Mouse (Mus musculus) hindbrain, embryonic 11.5 days (tissue): Measurements from ENCODE around the gene Pdia3. TPM values are rescaled to one million over a fixed set of nuclear protein-coding genes. Genes with fewer than 3 reads are reported as not detected.
A peak's percentile ranks its signal among the peaks of the same experiment; 100 is the strongest.
"Not testable (repeated sequence)": the region's sequence is repeated elsewhere in the genome, so short reads cannot be mapped to it uniquely, and the experiment has no call there.

Source experiments
- ATAC-seq: fragments of 200-750 bp; cut with Nextera tagmentation; 2 replicates; pipeline ENCODE4 v1.8.0; 2017; ENCODE audit warnings: mild to moderate bottlenecking, moderate TSS enrichment, moderate library complexity; ENCODE audit not compliant: low FRiP score
- DNase-seq: peaks from one replicate; pipeline ENCODE4 v3.0.0-alpha.2; 2015; ENCODE audit warnings: low spot score
- H3K27ac ChIP-seq: fragments of 300-500 bp; sonication (generic); 2 replicates; pipeline ENCODE4 v1.5.1; 2014; ENCODE audit warnings: mild to moderate bottlenecking, low read depth, low read length
- H3K27me3 ChIP-seq: fragments of 300-500 bp; sonication (generic); 2 replicates; pipeline ENCODE4 v1.6.1; 2014; ENCODE audit warnings: mild to moderate bottlenecking, low read length, moderate library complexity, mixed read lengths; ENCODE audit not compliant: control insufficient read depth, insufficient read depth
- H3K36me3 ChIP-seq: fragments of 300-500 bp; sonication (generic); 2 replicates; pipeline ENCODE4 v1.6.1; 2014; ENCODE audit warnings: mild to moderate bottlenecking, low read length, moderate library complexity, mixed read lengths; ENCODE audit not compliant: control insufficient read depth, insufficient read depth
- H3K4me1 ChIP-seq: fragments of 300-500 bp; sonication (generic); replicated peaks from 2 replicates; pipeline ENCODE4 v1.6.1; 2014; ENCODE audit warnings: low read length, mixed read lengths; ENCODE audit not compliant: control insufficient read depth, insufficient read depth
- H3K4me2 ChIP-seq: fragments of 300-500 bp; sonication (generic); replicated peaks from 2 replicates; pipeline ENCODE4 v1.6.1; 2014; ENCODE audit warnings: mild to moderate bottlenecking, low read depth, low read length
- H3K4me3 ChIP-seq: fragments of 300-500 bp; sonication (generic); 2 replicates; pipeline ENCODE4 v1.5.1; 2014; ENCODE audit warnings: low read depth, low read length
- H3K9ac ChIP-seq: fragments of 300-500 bp; sonication (generic); 2 replicates; pipeline ENCODE4 v1.6.1; 2014; ENCODE audit warnings: low read depth, low read length
- H3K9me3 ChIP-seq: fragments of 300-500 bp; sonication (generic); 2 replicates; pipeline ENCODE4 v1.6.1; 2016; ENCODE audit warnings: low read length; ENCODE audit not compliant: control insufficient read depth
- WGBS: fragments of 180-500 bp; shearing (Covaris S2); extraction: QIAGEN DNeasy Blood & Tissue Kit; methylation state at CpG from one replicate; pipeline ENCODE4 v1.1.7; 2014; 5-methylcytosine and 5-hydroxymethylcytosine counted together
- polyA plus RNA-seq: library from polyadenylated mRNA; unstranded; fragments of >200 nt; fragmentation: Nextera tagmentation; extraction: Ambion mirVana; gene quantifications from 2 replicates; pipeline ENCODE4 v1.2.1, GENCODE M21; 2014

The Pdia3 gene
- polyA plus RNA-seq, 1 experiment from 2014 or later = 470 TPM

DNA sequence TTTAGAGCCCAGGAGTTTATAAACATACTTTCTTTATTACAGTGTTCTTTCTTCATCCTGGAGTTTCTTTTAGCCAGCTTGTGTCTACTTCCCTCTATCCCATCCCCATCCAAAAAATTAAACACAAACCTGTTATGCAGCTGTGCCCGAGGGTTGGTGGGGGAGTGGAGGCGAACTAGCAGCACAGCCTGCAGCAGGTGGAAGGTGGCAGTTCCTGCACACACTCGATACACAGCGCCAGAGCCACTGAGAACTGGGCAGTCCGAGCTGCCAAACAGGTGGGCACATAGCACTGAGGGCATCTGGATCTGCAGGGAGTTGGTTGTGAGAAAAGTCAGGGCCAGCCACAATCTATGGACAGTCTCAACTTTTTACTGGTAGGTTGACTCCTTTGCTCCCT is 42.0 kb downstream of the Pdia3 start:
- Histone ChIP-seq H3K4me2 (no peak overlapping the region), H3K4me3 (no peak overlapping the region), H3K9me3 (no peaks in the 10 kb centered on the region), H3K36me3 (no peaks in the 10 kb centered on the region; the same call in 1 of the 2 replicates), H3K27me3 (no peaks in the 10 kb centered on the region), H3K4me1 (0 out of 2 replicates have a peak, but pooled peaks cover 2% of the 10 kb centered on the region), H3K27ac (no peak overlapping the region), H3K9ac (no peak overlapping the region; the same call in 1 of the 2 replicates)
- ATAC-seq (no peak), DNase-seq (no peak)
- 80% methylated on average over 5 of the region's 5 CpGs for WGBS

DNA sequence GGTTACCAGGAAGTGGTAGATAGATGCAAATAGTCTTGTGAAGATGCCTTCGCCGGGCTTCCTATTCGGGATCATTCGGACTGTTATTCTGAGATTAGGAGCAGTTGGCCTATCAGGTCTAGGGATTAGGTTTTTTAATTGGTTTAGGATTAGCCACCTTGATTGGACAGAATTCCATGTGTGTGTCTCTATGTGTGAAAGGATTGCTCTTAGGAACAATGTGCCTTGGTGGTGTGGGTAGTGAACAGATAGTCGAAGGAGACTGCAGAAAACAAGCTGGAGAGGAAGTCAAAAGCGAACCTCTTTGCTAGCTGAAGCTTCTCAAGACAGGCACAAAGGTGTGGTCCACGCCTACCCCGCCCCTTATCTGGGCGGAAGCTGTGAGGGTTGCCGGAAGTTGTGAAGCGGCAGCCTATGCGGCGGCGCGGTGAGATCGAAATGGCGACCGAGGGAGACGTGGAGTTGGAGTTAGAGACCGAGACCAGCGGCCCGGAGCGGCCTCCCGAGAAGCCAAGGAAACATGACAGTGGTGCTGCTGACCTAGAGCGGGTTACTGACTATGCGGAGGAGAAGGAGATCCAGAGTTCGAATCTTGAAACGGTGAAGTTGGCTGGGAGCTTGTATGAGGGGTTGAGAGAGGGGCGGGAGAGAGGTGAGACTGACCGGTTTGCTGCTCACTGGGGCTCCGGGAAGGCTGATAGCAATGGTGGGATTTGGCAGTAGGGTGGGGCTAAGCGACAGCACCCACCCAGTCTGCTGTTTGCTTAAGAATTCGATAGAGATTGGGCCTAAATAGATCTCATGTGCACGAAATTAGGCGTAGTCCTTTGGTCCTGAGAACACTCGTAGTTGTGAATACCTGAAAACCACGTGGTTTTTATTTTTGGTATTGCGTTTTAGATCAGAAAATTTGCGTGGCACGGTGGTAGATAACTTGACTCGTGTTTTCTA is 43.4 kb downstream of the Pdia3 start, which contains the start of gene Serinc4:
TSS of gene Serinc4 (minus strand) at position 90 of the 951 bp plus-strand sequence.
- H3K27me3 ChIP-seq = no peaks in the 10 kb centered on the region
- DNase-seq (peak; percentile 88), ATAC-seq (peak; percentile 92)
- H3K27ac ChIP-seq = peak within 1 kb of the TSS; percentile 56; the same call in 1 of the 2 replicates
- H3K9ac ChIP-seq = peak within 1 kb of the TSS; percentile 77
- no peaks in the 10 kb centered on the region for H3K9me3 ChIP-seq
- H3K4me2 ChIP-seq = peak within 1 kb of the TSS; percentile 54
- H3K4me3 ChIP-seq = peak within 1 kb of the TSS; percentile 83
- no peaks in the 10 kb centered on the region for H3K4me1 ChIP-seq
- H3K36me3 ChIP-seq = no peaks in the 10 kb centered on the region
- WGBS = 5% methylated on average over 41 of the region's 41 CpGs

DNA sequence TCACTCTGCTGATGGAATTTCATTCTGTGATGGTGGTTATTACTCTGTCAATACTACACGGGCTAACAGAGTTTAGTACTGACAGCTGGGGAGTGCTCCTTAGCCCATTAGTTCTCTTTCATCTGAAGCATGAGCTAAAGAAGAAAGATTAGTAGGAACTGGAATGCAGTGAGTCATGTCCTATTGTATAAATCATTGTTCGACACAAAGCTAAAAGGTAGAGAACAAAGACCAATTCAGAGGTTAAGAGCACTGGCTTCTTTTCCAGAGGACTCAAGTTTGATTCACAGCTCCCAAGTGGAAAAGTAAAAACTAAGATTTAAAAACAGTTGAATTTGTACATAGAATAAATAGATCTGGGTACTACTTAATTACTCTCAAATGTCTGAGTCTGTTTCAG is 46.5 kb downstream of the Pdia3 start:
- H3K4me2 ChIP-seq = no peak overlapping the region
- no peaks in the 10 kb centered on the region for H3K36me3 ChIP-seq
- no peaks in the 10 kb centered on the region for H3K27me3 ChIP-seq
- H3K9ac ChIP-seq = no peak overlapping the region
- no peak for ATAC-seq
- no peak overlapping the region for H3K4me3 ChIP-seq
- H3K27ac ChIP-seq = no peak overlapping the region
- H3K9me3 ChIP-seq = no peaks in the 10 kb centered on the region
- H3K4me1 ChIP-seq = no peaks in the 10 kb centered on the region
- DNase-seq = no peak
- 72% methylated on average over 2 of the region's 2 CpGs for WGBS

DNA sequence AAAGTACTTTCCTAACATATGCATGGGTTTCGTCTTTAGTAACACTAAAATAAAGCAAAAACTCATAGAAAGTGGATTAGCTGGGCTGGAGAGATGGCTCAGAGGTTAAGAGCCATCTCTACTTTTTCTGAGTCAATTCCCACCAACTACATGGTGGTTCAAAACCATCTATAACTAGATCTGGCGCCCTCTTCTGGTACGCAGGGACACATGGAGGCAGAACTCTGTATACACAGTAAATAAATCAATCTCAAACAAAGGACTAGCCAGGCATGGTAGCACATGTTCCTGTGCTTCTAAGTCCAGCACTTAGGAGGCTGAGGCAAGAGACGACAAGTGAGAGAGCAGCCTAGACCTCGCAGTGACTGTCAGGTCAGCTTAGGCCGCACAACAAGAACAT is 55.4 kb downstream of the Pdia3 start:
- not testable (repeated sequence) for ATAC-seq, DNase-seq, H3K4me3 ChIP-seq, H3K9ac ChIP-seq, H3K4me1 ChIP-seq, H3K36me3 ChIP-seq, H3K27ac ChIP-seq, H3K9me3 ChIP-seq, H3K27me3 ChIP-seq, H3K4me2 ChIP-seq
- WGBS = 61% methylated on average over 2 of the region's 6 CpGs

DNA sequence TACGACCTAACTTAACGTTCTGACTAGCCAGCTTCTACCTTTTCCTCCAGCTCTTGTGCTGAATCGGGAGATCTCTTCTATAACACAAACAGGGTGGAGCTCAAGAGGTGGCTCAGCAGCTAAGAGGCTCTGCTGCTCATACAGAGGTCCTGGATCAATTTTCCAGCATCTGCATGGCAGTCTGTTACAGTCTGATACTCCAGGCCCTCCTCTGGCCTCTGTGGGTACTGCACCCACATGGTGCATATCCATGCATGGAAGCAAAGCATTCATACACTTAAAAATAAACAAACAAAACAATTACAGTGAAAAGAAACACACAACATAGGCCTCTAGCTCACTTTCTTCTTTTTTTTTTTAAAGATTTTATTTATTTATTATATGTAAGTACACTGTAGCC is 59.2 kb downstream of the Pdia3 start:
- not testable (repeated sequence) for DNase-seq, H3K9ac ChIP-seq, H3K4me1 ChIP-seq, H3K27ac ChIP-seq, H3K36me3 ChIP-seq, H3K9me3 ChIP-seq, H3K4me2 ChIP-seq, ATAC-seq, H3K27me3 ChIP-seq, H3K4me3 ChIP-seq
- WGBS = 96% methylated on average over 3 of the region's 3 CpGs

DNA sequence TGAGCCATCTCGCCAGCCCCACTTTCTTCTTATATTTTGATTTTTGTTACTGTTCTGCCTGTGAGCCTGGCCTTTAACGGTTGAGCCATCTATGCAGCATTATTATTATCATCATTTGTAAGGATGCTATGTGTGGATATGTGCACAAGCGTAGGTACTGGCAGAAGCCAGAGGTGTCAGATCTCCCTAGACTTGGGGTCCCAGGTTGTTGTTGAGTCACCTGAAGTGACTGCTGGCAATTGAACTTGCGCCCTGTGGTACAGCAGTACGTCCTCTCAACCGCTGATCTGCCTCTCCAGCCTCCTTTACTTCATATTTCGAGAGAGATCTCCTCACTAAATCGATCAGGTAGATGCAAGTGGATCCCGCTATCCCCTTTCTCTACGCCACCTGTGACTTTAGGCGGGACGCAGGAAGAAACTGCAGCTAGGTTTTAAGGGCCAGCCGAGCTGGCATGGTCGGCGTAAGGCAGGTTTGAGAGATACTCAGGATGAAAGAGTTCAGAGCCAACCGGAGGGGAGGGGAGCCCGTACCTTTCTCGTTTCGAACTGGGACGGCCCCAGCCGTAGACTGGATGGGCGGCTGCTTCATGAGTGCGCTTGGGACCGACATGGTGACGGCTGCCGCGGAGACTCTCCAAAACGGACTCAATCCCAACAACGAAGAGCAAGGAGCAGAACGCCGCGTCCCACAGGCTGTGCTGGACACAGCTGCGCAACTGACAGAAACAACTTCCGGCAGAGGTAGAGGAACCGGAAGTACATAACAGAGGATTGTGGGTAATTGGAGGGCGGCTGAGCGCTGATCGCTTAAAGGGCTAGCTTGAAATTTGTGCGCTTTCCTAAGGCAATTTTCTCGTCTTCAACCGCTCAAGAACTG is 60.0 kb downstream of the Pdia3 start, which contains the start of gene Mfap1b:
TSS of gene Mfap1b (minus strand) at position 767 of the 879 bp plus-strand sequence.
- DNase-seq = peak; percentile 88
- H3K9me3 ChIP-seq, H3K4me1 ChIP-seq, H3K27ac ChIP-seq, H3K36me3 ChIP-seq, H3K27me3 ChIP-seq: not testable (repeated sequence)
- Histone ChIP-seq H3K4me2 (peak within 1 kb of the TSS; percentile 58), H3K4me3 (peak within 1 kb of the TSS; percentile 46), H3K9ac (peak within 1 kb of the TSS; percentile 49)
- ATAC-seq = peak; percentile 94
- WGBS = 6% methylated on average over 38 of the region's 41 CpGs

DNA sequence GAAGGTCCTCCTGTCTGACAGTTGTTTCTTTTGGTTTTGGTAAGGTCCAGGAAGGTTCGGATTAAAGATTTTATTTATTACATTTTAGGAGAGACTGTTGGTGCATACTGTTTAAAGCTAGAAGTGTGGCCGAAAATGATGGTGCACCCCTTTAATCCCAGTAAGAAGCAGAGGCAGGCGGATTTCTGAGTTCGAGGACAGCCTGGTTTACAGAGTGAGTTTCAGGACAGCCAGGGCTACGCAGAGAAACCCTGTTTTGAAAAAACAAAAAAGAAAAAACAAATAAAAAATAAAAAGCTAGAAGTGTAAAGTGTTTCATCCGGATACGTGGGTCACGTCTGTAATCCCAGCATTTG is 60.6 kb downstream of the Pdia3 start:
- no peak for DNase-seq
- Histone ChIP-seq H3K4me2 (peak overlapping the region; percentile 58; the same call in 1 of the 2 replicates), H3K9ac (peak overlapping the region; percentile 23), H3K27ac (no peak overlapping the region), H3K27me3 (no peaks in the 10 kb centered on the region), H3K36me3 (no peaks in the 10 kb centered on the region), H3K9me3 (no peaks in the 10 kb centered on the region), H3K4me3 (peak overlapping the region; percentile 46), H3K4me1 (no peaks in the 10 kb centered on the region)
- WGBS = 36% methylated on average over 8 of the region's 8 CpGs
- no peak; the same call in 1 of the 2 replicates for ATAC-seq

DNA sequence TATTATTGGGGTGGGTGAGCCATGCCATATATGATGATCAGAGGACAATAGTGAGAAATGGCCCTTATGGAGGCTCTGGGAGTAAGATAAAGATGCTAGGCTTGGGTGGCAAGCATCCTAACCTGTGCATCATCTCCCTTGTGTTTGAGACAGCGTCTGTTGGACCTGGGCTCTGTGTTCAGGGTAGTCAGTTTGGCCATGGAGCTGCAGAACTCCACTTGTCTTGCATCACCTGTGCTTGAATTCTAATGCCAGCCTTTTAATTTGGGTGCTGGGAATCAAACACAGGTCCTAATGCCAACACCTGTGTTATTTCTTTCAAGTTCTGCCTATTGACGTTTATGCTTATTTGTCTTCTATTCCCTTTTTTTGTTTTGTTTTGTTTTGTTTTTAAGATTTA is 61.7 kb downstream of the Pdia3 start:
- H3K4me3 ChIP-seq, H3K27me3 ChIP-seq, H3K4me2 ChIP-seq, ATAC-seq, H3K9me3 ChIP-seq, H3K9ac ChIP-seq, H3K27ac ChIP-seq, DNase-seq, H3K4me1 ChIP-seq, H3K36me3 ChIP-seq: not testable (repeated sequence)
- 97% methylated on average over 2 of the region's 2 CpGs for WGBS
